Mouse (Mus musculus) liver, postnatal 0 days (tissue): Measurements from ENCODE around the gene Cops4.

Experiments used
- CTCF ChIP-seq: sonication (generic); IDR thresholded peaks from 2 replicates; pipeline ENCODE4 v1.5.1; 2016; ENCODE audit warnings: antibody characterized with exemption, low read depth
- EP300 ChIP-seq: IDR thresholded peaks from 2 replicates; pipeline ENCODE4 v1.6.1; 2016; ENCODE audit warnings: antibody characterized with exemption, low read depth, mild to moderate bottlenecking

- TF ChIP-seq CTCF (no peak), EP300 (no peak)
Measured at GRCm38 (mm10) chr5:100590505-100590904, 72.4 kb downstream of the Cops4 start.
